Mouse (Mus musculus) megakaryocyte, embryonic 14.5 days (primary cell): ENCODE results near the gene Faah. TPM values are rescaled to one million over a fixed set of nuclear protein-coding genes. Genes with fewer than 3 reads are reported as not detected.

Experiments used
- H3K27me3 ChIP-seq: replicated peaks from 2 replicates; pipeline ENCODE3; 2012; ENCODE audit warnings: inconsistent platforms
- H3K36me3 ChIP-seq: replicated peaks from 2 replicates; pipeline ENCODE3; 2012; ENCODE audit warnings: low read length, inconsistent platforms, mixed read lengths
- H3K4me1 ChIP-seq: 2 replicates; pipeline ENCODE4 v1.6.1; 2012; ENCODE audit warnings: inconsistent platforms
- H3K4me3 ChIP-seq: replicated peaks from 2 replicates; pipeline ENCODE3; 2012; ENCODE audit warnings: moderate library complexity, mild to moderate bottlenecking, inconsistent platforms
- H3K9me3 ChIP-seq: 2 replicates; pipeline ENCODE4 v1.6.1; 2012; ENCODE audit warnings: inconsistent platforms
- FLI1 ChIP-seq: IDR thresholded peaks from 2 replicates; pipeline ENCODE4 v1.6.1; 2012; ENCODE audit warnings: low read length, inconsistent platforms, mixed read lengths
- GATA1 ChIP-seq: IDR thresholded peaks from 3 replicates; pipeline ENCODE4 v1.6.1; 2012; ENCODE audit warnings: mixed read lengths, low read length, inconsistent platforms, borderline replicate concordance
- polyA plus RNA-seq: library from polyadenylated mRNA; stranded (reverse); fragments of >175 nt; gene quantifications from 2 replicates; pipeline ENCODE4 v1.2.3, GENCODE M21; 2012; ENCODE audit warnings: low replicate concordance; ENCODE audit not compliant: insufficient read depth

Faah gene
- polyA plus RNA-seq, 1 experiment: 3.8 TPM

GRCm38 (mm10) chr4:115937061-115937976 is 80.4 kb downstream of the Faah start:
- no peak for TF ChIP-seq GATA1
- TF ChIP-seq FLI1: no peak
- Histone ChIP-seq H3K27me3 (peaks cover 100% of the 10 kb centered on the region), H3K36me3 (no peaks in the 10 kb centered on the region), H3K9me3 (no peaks in the 10 kb centered on the region), H3K4me3 (peak overlapping the region; percentile 72), H3K4me1 (peaks cover 43% of the 10 kb centered on the region)

DNA sequence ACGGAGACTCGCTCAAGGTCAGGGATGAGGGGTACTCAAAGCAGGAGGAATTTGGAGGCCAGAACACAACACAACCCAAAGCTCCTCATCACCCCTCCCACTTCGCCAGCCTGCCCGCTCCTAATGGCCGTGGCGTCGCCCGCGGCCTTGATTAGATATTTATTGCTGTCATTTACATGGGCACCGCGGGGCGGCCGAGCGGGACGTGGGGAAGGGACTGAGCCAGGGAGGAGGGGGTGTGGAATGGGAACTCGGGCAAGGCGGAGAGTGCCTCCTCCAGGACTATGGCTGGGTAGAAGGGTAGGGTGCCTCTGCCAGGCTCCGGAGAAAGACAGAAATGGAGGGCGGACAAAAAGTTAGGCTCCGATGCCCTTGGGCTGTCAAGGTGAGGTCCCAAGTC is 81.1 kb downstream of the Faah start:
- H3K4me3 ChIP-seq: peak overlapping the region; percentile 72

GRCm38 (mm10) chr4:115935835-115936581 is 81.7 kb downstream of the Faah start:
- no peaks in the 10 kb centered on the region for H3K9me3 ChIP-seq
- H3K36me3 ChIP-seq: no peaks in the 10 kb centered on the region
- no peak for TF ChIP-seq FLI1
- no peak for TF ChIP-seq GATA1
- peak overlapping the region; percentile 72 for H3K4me3 ChIP-seq
- peaks cover 100% of the 10 kb centered on the region for H3K27me3 ChIP-seq
- H3K4me1 ChIP-seq: peaks cover 43% of the 10 kb centered on the region

More for the DNA sequence above, 81.1 kb downstream of the Faah start:
- H3K27me3 ChIP-seq: peaks cover 100% of the 10 kb centered on the region
- H3K4me1 ChIP-seq: peaks cover 43% of the 10 kb centered on the region
- TF ChIP-seq GATA1 (no peak), FLI1 (no peak)
- no peaks in the 10 kb centered on the region for H3K9me3 ChIP-seq
- no peaks in the 10 kb centered on the region for H3K36me3 ChIP-seq

DNA sequence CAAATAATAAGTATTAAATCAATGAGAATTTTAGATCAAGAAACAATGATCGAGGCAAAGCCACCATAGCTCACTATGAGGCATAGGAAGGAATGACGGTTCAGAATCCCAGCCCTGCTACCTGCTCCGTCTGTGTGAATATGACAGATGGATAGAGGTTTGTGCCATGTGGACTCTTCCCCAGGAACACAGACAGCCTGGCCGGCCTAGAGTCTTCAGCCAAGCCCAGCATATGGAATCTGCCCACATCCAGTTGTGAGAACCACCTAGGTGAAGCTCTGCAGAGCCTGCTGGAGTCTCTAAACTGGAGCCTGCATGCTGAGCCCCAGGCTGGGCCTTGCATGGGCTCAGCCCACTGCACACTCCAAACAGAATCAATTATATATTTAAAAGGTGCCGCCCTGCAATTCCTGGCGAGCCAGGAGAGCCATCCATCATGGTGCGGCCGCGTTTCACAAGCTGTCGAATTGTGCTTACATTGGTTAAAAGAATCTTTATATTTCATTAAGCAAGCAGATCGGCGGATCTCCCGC is 86.1 kb downstream of the Faah start:
- Histone ChIP-seq H3K9me3 (no peaks in the 10 kb centered on the region), H3K27me3 (peaks cover 89% of the 10 kb centered on the region), H3K4me3 (no peak overlapping the region), H3K4me1 (peaks cover 16% of the 10 kb centered on the region), H3K36me3 (no peaks in the 10 kb centered on the region)
- no peak for TF ChIP-seq FLI1

DNA sequence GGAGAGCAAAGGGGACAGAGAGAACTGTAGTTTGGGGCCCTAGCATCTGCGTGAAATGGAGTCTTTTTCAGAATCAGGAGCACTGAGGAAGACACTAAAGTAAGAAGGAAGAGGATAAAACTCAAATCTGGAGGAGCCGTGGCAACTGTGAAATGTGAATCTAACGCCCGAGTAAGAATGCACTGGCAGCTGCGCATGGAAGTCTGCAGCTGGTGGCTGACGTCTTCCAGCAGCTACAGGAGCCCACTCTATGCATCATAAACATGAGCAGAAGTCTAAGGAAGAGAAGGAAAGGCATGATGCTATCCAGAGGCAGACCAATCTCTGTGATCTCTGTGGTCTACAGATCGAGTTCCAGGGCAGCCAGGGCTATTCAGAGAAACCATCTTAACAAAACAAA is 90.1 kb downstream of the Faah start:
- no peak for TF ChIP-seq FLI1
- TF ChIP-seq GATA1: no peak
- H3K4me3 ChIP-seq: no peak overlapping the region
- H3K4me1 ChIP-seq: no peaks in the 10 kb centered on the region
- H3K9me3 ChIP-seq: no peaks in the 10 kb centered on the region
- no peaks in the 10 kb centered on the region for H3K36me3 ChIP-seq
- H3K27me3 ChIP-seq: peaks cover 78% of the 10 kb centered on the region

GRCm38 (mm10) chr4:115923262-115923880 is 94.4 kb downstream of the Faah start:
- Histone ChIP-seq H3K27me3 (peaks cover 80% of the 10 kb centered on the region), H3K9me3 (no peaks in the 10 kb centered on the region), H3K4me1 (no peaks in the 10 kb centered on the region)

DNA sequence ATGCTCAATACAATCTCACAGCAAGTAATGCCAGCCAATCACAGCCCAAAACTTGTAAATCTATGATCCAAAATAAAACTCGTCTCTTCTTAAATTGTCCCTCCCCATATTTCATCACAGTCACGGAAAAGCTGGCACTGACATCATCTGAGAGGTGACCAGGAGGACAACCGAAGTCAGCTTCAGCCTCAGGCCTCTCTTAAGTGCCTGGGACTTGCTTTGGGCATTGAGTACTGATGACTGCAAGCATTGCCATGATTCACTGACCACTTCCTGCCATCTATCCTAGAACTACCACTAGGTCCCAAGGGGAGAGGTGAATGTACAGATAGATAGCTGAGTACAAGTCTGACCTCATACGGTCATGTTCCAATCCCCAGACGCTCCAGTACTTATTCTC is 95.0 kb downstream of the Faah start:
- Histone ChIP-seq H3K36me3 (no peaks in the 10 kb centered on the region), H3K4me3 (no peak overlapping the region), H3K27me3 (peaks cover 82% of the 10 kb centered on the region), H3K9me3 (no peaks in the 10 kb centered on the region), H3K4me1 (no peaks in the 10 kb centered on the region)
- no peak for TF ChIP-seq GATA1
- TF ChIP-seq FLI1: no peak

More at GRCm38 (mm10) chr4:115923262-115923880, 94.4 kb downstream of the Faah start:
- no peaks in the 10 kb centered on the region for H3K36me3 ChIP-seq
- TF ChIP-seq FLI1 (no peak), GATA1 (no peak)
- H3K4me3 ChIP-seq: no peak overlapping the region

GRCm38 (mm10) chr4:115919911-115920310 is 97.8 kb downstream of the Faah start:
- H3K4me3 ChIP-seq: no peak overlapping the region
- no peak for TF ChIP-seq GATA1
- TF ChIP-seq FLI1: no peak
- no peaks in the 10 kb centered on the region for H3K9me3 ChIP-seq
- no peaks in the 10 kb centered on the region for H3K4me1 ChIP-seq
- peaks cover 96% of the 10 kb centered on the region for H3K27me3 ChIP-seq
- H3K36me3 ChIP-seq: no peaks in the 10 kb centered on the region

Other genes with a start within 250 kb of the Faah start
- gene Tex38, start 236.9 kb downstream of the Faah start, polyA plus RNA-seq: 0.44 TPM in 1 of 2 replicates, not detected in the other
- gene Atpaf1, start 233.1 kb downstream of the Faah start, polyA plus RNA-seq: 16.7 TPM in 1 of 2 replicates, not detected in the other
- 19.3 and 30.2 TPM in 2 replicates for gene Mob3c, start 189.8 kb downstream of the Faah start, polyA plus RNA-seq
- gene Mknk1, start 178.7 kb downstream of the Faah start, polyA plus RNA-seq: 293 and 361 TPM in 2 replicates
- 0.29 TPM in 1 of 2 replicates, not detected in the other for gene Kncn, start 133.5 kb downstream of the Faah start, polyA plus RNA-seq
- gene 6430628N08Rik, start 127.3 kb downstream of the Faah start, polyA plus RNA-seq: 0.16 TPM in 1 of 2 replicates, not detected in the other
- not detected in 2 replicates for gene Dmbx1, start 78.0 kb downstream of the Faah start, polyA plus RNA-seq
- gene Nsun4, start 36.0 kb upstream of the Faah start, polyA plus RNA-seq: 0.27 TPM in 1 of 2 replicates, not detected in the other
- gene Uqcrh, start 57.1 kb upstream of the Faah start, polyA plus RNA-seq: 24.7 and 73.9 TPM in 2 replicates
- 13.4 and 17.7 TPM in 2 replicates for gene Lrrc41, start 57.3 kb upstream of the Faah start, polyA plus RNA-seq
- 0.75 TPM in 1 of 2 replicates, not detected in the other for gene Rad54l, start 105.8 kb upstream of the Faah start, polyA plus RNA-seq
- gene Pomgnt1, start 105.9 kb upstream of the Faah start, polyA plus RNA-seq: 1.0 and 6.1 TPM in 2 replicates
- gene Lurap1, start 133.4 kb upstream of the Faah start, polyA plus RNA-seq: 0.93 TPM in 1 of 2 replicates, not detected in the other
- gene Tspan1, start 149.7 kb upstream of the Faah start, polyA plus RNA-seq: not detected in 2 replicates
- gene 1700042G07Rik, start 155.4 kb upstream of the Faah start, polyA plus RNA-seq: not detected in 2 replicates
- gene Gm49337, start 155.5 kb upstream of the Faah start, polyA plus RNA-seq: not detected in 2 replicates
- gene Pik3r3, start 203.7 kb upstream of the Faah start, polyA plus RNA-seq: 1.2 TPM in 1 of 2 replicates, not detected in the other